ENCODE assay signal across 8 mouse cellular contexts in the genomic region with DNA sequence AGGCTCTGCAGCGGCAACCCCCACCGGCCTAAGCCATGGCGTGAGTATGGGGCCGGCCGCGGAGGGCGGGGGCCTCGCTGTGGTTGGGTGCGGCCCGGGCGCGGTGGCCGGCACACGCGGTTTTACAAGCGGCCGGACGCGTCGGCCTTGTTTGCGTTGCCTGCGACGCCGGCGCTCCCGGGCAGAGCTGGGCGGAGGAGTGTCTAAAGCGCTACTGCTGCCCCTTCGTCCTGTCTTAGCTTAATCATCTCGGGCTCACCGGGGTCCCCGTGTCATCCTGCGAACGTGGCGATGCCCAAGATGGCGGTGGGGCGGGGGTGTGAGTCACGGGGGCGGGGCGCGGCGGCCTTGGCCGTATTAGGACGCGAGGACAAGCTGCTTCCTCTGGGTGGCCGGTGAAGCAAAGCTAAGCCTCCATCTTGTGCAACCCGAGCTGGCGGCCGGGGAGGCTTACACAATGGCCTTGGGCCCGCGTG. TPM values are rescaled to one million over a fixed set of nuclear protein-coding genes. Genes with fewer than 3 reads are reported as not detected.
A peak's percentile ranks its signal among the peaks of the same experiment; 100 is the strongest.
DNase-seq lines count a peak whose midpoint lies in the region; ATAC-seq and TF ChIP-seq lines count a peak whose summit lies in the region.

No protein-coding gene starts in this region.

- peaks cover 6 to 19% of the 10 kb centered on the region in 2 experiments for H3K4me1 ChIP-seq in MEL (ENCODE audit: control insufficient read depth in 1 of 2, insufficient read depth in 2 of 2, low read length in 2 of 2)
- peaks cover 60% of the 10 kb centered on the region for H3K4me1 ChIP-seq in forebrain, embryonic 10.5 days
- H3K4me1 ChIP-seq in heart, postnatal 0 days (ENCODE audit: control insufficient read depth, insufficient read depth) = peaks cover 33% of the 10 kb centered on the region

- peak overlapping the region; percentile 73 to 79 for H3K4me3 ChIP-seq in MEL (ENCODE audit: control insufficient read depth in 1 of 2, insufficient read depth in 1 of 2, low read depth in 2 of 2, low read length in 2 of 2)
- H3K4me3 ChIP-seq in forebrain, embryonic 10.5 days = peak overlapping the region; percentile 100
- peak overlapping the region; percentile 79 for H3K4me3 ChIP-seq in heart, postnatal 0 days (ENCODE audit: low read depth, low read length)

- H3K79me2 ChIP-seq in MEL (ENCODE audit: control insufficient read depth, insufficient read depth, low read length, poor library complexity) = peaks cover 24% of the 10 kb centered on the region

- WGBS in forebrain, embryonic 10.5 days = 0% methylated on average over 51 of the region's 51 CpGs
- under 1% methylated on average over 50 of the region's 51 CpGs for WGBS in heart, postnatal 0 days

- peak; percentile 70 for ATAC-seq in heart, postnatal 0 days (ENCODE audit: insufficient read depth, low read depth)

- H3K27ac ChIP-seq in MEL (ENCODE audit: control insufficient read depth, low read depth, low read length) = peak overlapping the region; percentile 95
- peak overlapping the region; percentile 100 for H3K27ac ChIP-seq in forebrain, embryonic 10.5 days
- H3K27ac ChIP-seq in heart, postnatal 0 days (ENCODE audit: low read depth) = peak overlapping the region; percentile 98

- H3K27me3 ChIP-seq in MEL (ENCODE audit: control insufficient read depth in 1 of 2, insufficient read depth in 2 of 2, low read length in 2 of 2) = no peaks in the 10 kb centered on the region
- no peaks in the 10 kb centered on the region for H3K27me3 ChIP-seq in forebrain, embryonic 10.5 days (ENCODE audit: poor library complexity, severe bottlenecking)
- H3K27me3 ChIP-seq in heart, postnatal 0 days (ENCODE audit: control insufficient read depth, insufficient read depth, low read length) = no peaks in the 10 kb centered on the region

- no peaks in the 10 kb centered on the region for H3K9me3 ChIP-seq in MEL (replicated peaks; ENCODE audit: insufficient read depth, low read length)
- H3K9me3 ChIP-seq in forebrain, embryonic 10.5 days = no peaks in the 10 kb centered on the region
- H3K9me3 ChIP-seq in heart, postnatal 0 days (replicated peaks; ENCODE audit: control insufficient read depth, low read length) = no peaks in the 10 kb centered on the region

- H3K36me3 ChIP-seq in MEL (ENCODE audit: control insufficient read depth in 1 of 2, insufficient read depth in 2 of 2, low read length in 2 of 2) = peaks cover 9 to 20% of the 10 kb centered on the region in 2 experiments; a peak in 3 of 4 replicates
- H3K36me3 ChIP-seq in forebrain, embryonic 10.5 days (replicated peaks) = peaks cover 70% of the 10 kb centered on the region
- peaks cover 34% of the 10 kb centered on the region for H3K36me3 ChIP-seq in heart, postnatal 0 days (replicated peaks; ENCODE audit: control insufficient read depth, insufficient read depth, low read length)

- no peak for TF ChIP-seq RAD21 in MEL (IDR thresholded peaks at IDR 0.05; ENCODE audit: low read depth, low read length)

- TF ChIP-seq EP300 in MEL (IDR thresholded peaks at IDR 0.05; ENCODE audit: low read depth in 1 of 2, low read length in 2 of 2) = no peak
- TF ChIP-seq EP300 in heart, postnatal 0 days (IDR thresholded peaks at IDR 0.05; ENCODE audit: low read depth) = no peak; the same call in 1 of the 2 replicates

- TF ChIP-seq POLR2A in MEL (IDR thresholded peaks at IDR 0.05; ENCODE audit: control insufficient read depth in 1 of 2, insufficient read depth in 1 of 2, low read depth in 1 of 2, low read length in 2 of 2, poor library complexity in 1 of 2) = no peak; a peak in 2 of 4 replicates

- peak; percentile 87 for DNase-seq in MEL (ENCODE audit: low read depth, low spot score)
- DNase-seq in c-Kit-positive CD71-positive TER-119-positive erythroid progenitor cells, embryonic 14.5 days (ENCODE audit: low spot score) = peak; percentile 75
- peak; percentile 80 for DNase-seq in forebrain, embryonic 10.5 days (ENCODE audit: extremely low spot score, low spot score)
- DNase-seq in heart, postnatal 0 days (ENCODE audit: low spot score) = peak; percentile 94
- peak; percentile 84 to 91 for DNase-seq in kidney, postnatal 36 days
- peak; percentile 93 for DNase-seq in lung, postnatal 10 days
- DNase-seq in ovary, postnatal 10 days (ENCODE audit: low spot score) = peak; percentile 48
- peak; percentile 64 for DNase-seq in thymus, postnatal 14 days

- peak overlapping the region; percentile 95 for H3K4me2 ChIP-seq in heart, postnatal 0 days (ENCODE audit: low read depth, low read length)

- TF ChIP-seq CTCF in MEL (IDR thresholded peaks at IDR 0.05 in 2 of 3, conservative IDR thresholded peaks at IDR 0.05 in 1 of 3; ENCODE audit: control insufficient read depth in 1 of 3, insufficient read depth in 1 of 3, low read depth in 2 of 3, low read length in 3 of 3, poor library complexity in 1 of 3, severe bottlenecking in 1 of 3) = no peak
- TF ChIP-seq CTCF in heart, postnatal 0 days (IDR thresholded peaks at IDR 0.05; ENCODE audit: low read depth) = no peak

- peak overlapping the region; percentile 93 for H3K9ac ChIP-seq in MEL (ENCODE audit: control insufficient read depth, low read depth, low read length, poor library complexity, severe bottlenecking)
- peak overlapping the region; percentile 97 for H3K9ac ChIP-seq in heart, postnatal 0 days (replicated peaks; ENCODE audit: low read depth, low read length)

TF ChIP-seq in MEL, 35 proteins besides CTCF, POLR2A, EP300 and RAD21:
- TF ChIP-seq GABPA (IDR thresholded peaks at IDR 0.05; ENCODE audit: low read depth, low read length) (no peak), MAZ (IDR thresholded peaks at IDR 0.05; ENCODE audit: low read depth, low read length) (0 out of 2 replicates have a peak, but pooled peaks have one; percentile 2), MYC (IDR thresholded peaks at IDR 0.05; ENCODE audit: low read depth, low read length) (no peak; the same call in 1 of the 2 replicates), RCOR1 (IDR thresholded peaks at IDR 0.05; ENCODE audit: low read depth, low read length) (no peak), NELFE (IDR thresholded peaks at IDR 0.05; ENCODE audit: low read depth, low read length) (no peak), CHD1 (IDR thresholded peaks at IDR 0.05; ENCODE audit: low read depth, low read length) (peak; percentile 84; the same call in 1 of the 2 replicates)

RNA-seq across cellular contexts. Expression of a gene that starts 0.7 kb away (rescaled TPM):
- total RNA-seq in MEL (2012; rRNA removed) = 351 and 459 TPM in 2 replicates
- polyA plus RNA-seq in MEL (2012; ENCODE audit: insufficient read depth in 1 of 2, insufficient read length in 2 of 2, low read depth in 1 of 2, low replicate concordance in 2 of 2, missing spikeins in 1 of 2) = 100 to 1,000 TPM in 1 of 2 experiments, 10 to 100 TPM in 1; 85.1 to 444 TPM
- polyA plus RNA-seq in forebrain, embryonic 10.5 days (2016; fragmentation: Nextera tagmentation; extraction: Ambion mirVana) = 120 and 132 TPM in 2 replicates
- 122 and 128 TPM in 2 replicates for total RNA-seq in heart, postnatal 0 days (2014; rRNA removed; ENCODE audit: low replicate concordance)
- 63.5 and 65.0 TPM in 2 replicates for polyA plus RNA-seq in heart, postnatal 0 days (2015; fragmentation: Nextera tagmentation; extraction: Ambion mirVana)

RNA-seq across cellular contexts. Expression of a gene that starts 8.4 kb away (rescaled TPM):
- 59.7 and 78.9 TPM in 2 replicates for total RNA-seq in MEL (2012; rRNA removed)
- polyA plus RNA-seq in MEL (2012; ENCODE audit: insufficient read depth in 1 of 2, insufficient read length in 2 of 2, low read depth in 1 of 2, low replicate concordance in 2 of 2, missing spikeins in 1 of 2) = 100 to 1,000 TPM in 1 of 2 experiments, not detected in 1; 155 TPM
- 63.5 and 66.2 TPM in 2 replicates for polyA plus RNA-seq in forebrain, embryonic 10.5 days (2016; fragmentation: Nextera tagmentation; extraction: Ambion mirVana)
- total RNA-seq in heart, postnatal 0 days (2014; rRNA removed; ENCODE audit: low replicate concordance) = 13.7 and 21.6 TPM in 2 replicates
- 34.7 and 35.8 TPM in 2 replicates for polyA plus RNA-seq in heart, postnatal 0 days (2015; fragmentation: Nextera tagmentation; extraction: Ambion mirVana)

RNA-seq across cellular contexts. Expression of a gene that starts 20.0 kb away (rescaled TPM):
- not detected in 2 replicates for total RNA-seq in MEL (2012; rRNA removed)
- 1 to 10 TPM in 1 of 2 experiments, not detected in 1; 1.9 TPM for polyA plus RNA-seq in MEL (2012; ENCODE audit: insufficient read depth in 1 of 2, insufficient read length in 2 of 2, low read depth in 1 of 2, low replicate concordance in 2 of 2, missing spikeins in 1 of 2)
- 3.6 and 3.7 TPM in 2 replicates for polyA plus RNA-seq in forebrain, embryonic 10.5 days (2016; fragmentation: Nextera tagmentation; extraction: Ambion mirVana)
- total RNA-seq in heart, postnatal 0 days (2014; rRNA removed; ENCODE audit: low replicate concordance) = not detected in 2 replicates
- not detected in 2 replicates for polyA plus RNA-seq in heart, postnatal 0 days (2015; fragmentation: Nextera tagmentation; extraction: Ambion mirVana)

RNA-seq across cellular contexts. Expression of a gene that starts 21.9 kb away (rescaled TPM):
- 35.4 and 41.5 TPM in 2 replicates for total RNA-seq in MEL (2012; rRNA removed)
- 10 to 100 TPM in 1 of 2 experiments, not detected in 1; 34.6 TPM for polyA plus RNA-seq in MEL (2012; ENCODE audit: insufficient read depth in 1 of 2, insufficient read length in 2 of 2, low read depth in 1 of 2, low replicate concordance in 2 of 2, missing spikeins in 1 of 2)
- polyA plus RNA-seq in forebrain, embryonic 10.5 days (2016; fragmentation: Nextera tagmentation; extraction: Ambion mirVana) = 44.3 and 48.2 TPM in 2 replicates
- total RNA-seq in heart, postnatal 0 days (2014; rRNA removed; ENCODE audit: low replicate concordance) = 34.5 and 39.8 TPM in 2 replicates
- 17.0 and 17.8 TPM in 2 replicates for polyA plus RNA-seq in heart, postnatal 0 days (2015; fragmentation: Nextera tagmentation; extraction: Ambion mirVana)

RNA-seq across cellular contexts. Expression of a gene that starts 31.4 kb away (rescaled TPM):
- not detected in 2 replicates for total RNA-seq in MEL (2012; rRNA removed)
- not detected for polyA plus RNA-seq in MEL (2012; ENCODE audit: insufficient read depth in 1 of 2, insufficient read length in 2 of 2, low read depth in 1 of 2, low replicate concordance in 2 of 2, missing spikeins in 1 of 2)
- 0.02 and 0.04 TPM in 2 replicates for polyA plus RNA-seq in forebrain, embryonic 10.5 days (2016; fragmentation: Nextera tagmentation; extraction: Ambion mirVana)
- not detected in 2 replicates for total RNA-seq in heart, postnatal 0 days (2014; rRNA removed; ENCODE audit: low replicate concordance)
- polyA plus RNA-seq in heart, postnatal 0 days (2015; fragmentation: Nextera tagmentation; extraction: Ambion mirVana) = not detected in 2 replicates

Comparison
In these comparisons a context has a peak if more than half of its experiments do, and no peak if none do; other contexts are left out.
1. Peak in every context shown above with its lines: DNase-seq, ATAC-seq, H3K4me3 ChIP-seq and H3K27ac ChIP-seq.